Mouse (Mus musculus): ENCODE data around the gene Mprip. TPM values are rescaled to one million over a fixed set of nuclear protein-coding genes. Genes with fewer than 3 reads are reported as not detected.

Gene Mprip
- polyA plus RNA-seq, 1 experiment from 2014 or later, result 14.2 TPM

- no peaks in the 10 kb centered on the region for H3K4me1 ChIP-seq (ENCODE audit: insufficient read depth)
- H3K9ac ChIP-seq (replicated peaks), result no peak overlapping the region
- WGBS (ENCODE audit: insufficient replicate concordance), result 82% methylated on average over 3 of the region's 3 CpGs
- DNase-seq (no peak), ATAC-seq (no peak)
- H3K9me3 ChIP-seq (ENCODE audit: low read length), result no peaks in the 10 kb centered on the region
- TF ChIP-seq EP300 (IDR thresholded peaks at IDR 0.05; ENCODE audit: low read depth) (no peak), CTCF (IDR thresholded peaks at IDR 0.05; ENCODE audit: low read depth) (no peak)
- no peak overlapping the region for H3K4me3 ChIP-seq (ENCODE audit: low read depth, low read length)
- H3K4me2 ChIP-seq (ENCODE audit: low read depth, low read length), result no peak overlapping the region
- no peaks in the 10 kb centered on the region for H3K27me3 ChIP-seq (ENCODE audit: insufficient read depth, low read length)
- H3K36me3 ChIP-seq (replicated peaks; ENCODE audit: insufficient read depth, low read length), result peaks cover 43% of the 10 kb centered on the region
- no peak overlapping the region for H3K27ac ChIP-seq (ENCODE audit: low read depth)
Observed at GRCm38 (mm10) chr11:59749050-59749449, 87.9 kb downstream of the Mprip start.

GRCm38 (mm10) chr11:59754504-59754903 lies 93.4 kb downstream of the Mprip start:
- Histone ChIP-seq H3K4me1 (ENCODE audit: insufficient read depth) (no peaks in the 10 kb centered on the region), H3K4me3 (ENCODE audit: low read depth, low read length) (no peak overlapping the region), H3K9ac (replicated peaks) (no peak overlapping the region), H3K27ac (ENCODE audit: low read depth) (no peak overlapping the region), H3K9me3 (ENCODE audit: low read length) (no peaks in the 10 kb centered on the region), H3K27me3 (ENCODE audit: insufficient read depth, low read length) (no peaks in the 10 kb centered on the region), H3K4me2 (ENCODE audit: low read depth, low read length) (no peak overlapping the region), H3K36me3 (replicated peaks; ENCODE audit: insufficient read depth, low read length) (peaks cover 67% of the 10 kb centered on the region)
- ATAC-seq (no peak), DNase-seq (no peak)
- WGBS (ENCODE audit: insufficient replicate concordance), result 77% methylated on average over 6 of the region's 6 CpGs
- TF ChIP-seq EP300 (IDR thresholded peaks at IDR 0.05; ENCODE audit: low read depth) (no peak), CTCF (IDR thresholded peaks at IDR 0.05; ENCODE audit: low read depth) (no peak)

GRCm38 (mm10) chr11:59756351-59756750 lies 95.2 kb downstream of the Mprip start:
- Histone ChIP-seq H3K27ac (ENCODE audit: low read depth) (no peak overlapping the region), H3K9ac (replicated peaks) (no peak overlapping the region), H3K4me3 (ENCODE audit: low read depth, low read length) (no peak overlapping the region), H3K36me3 (replicated peaks; ENCODE audit: insufficient read depth, low read length) (peaks cover 71% of the 10 kb centered on the region), H3K4me2 (ENCODE audit: low read depth, low read length) (no peak overlapping the region), H3K4me1 (ENCODE audit: insufficient read depth) (no peaks in the 10 kb centered on the region), H3K27me3 (ENCODE audit: insufficient read depth, low read length) (no peaks in the 10 kb centered on the region), H3K9me3 (ENCODE audit: low read length) (no peaks in the 10 kb centered on the region)
- WGBS (ENCODE audit: insufficient replicate concordance), result 81% methylated on average over 4 of the region's 4 CpGs
- DNase-seq (no peak), ATAC-seq (no peak)
- TF ChIP-seq EP300 (IDR thresholded peaks at IDR 0.05; ENCODE audit: low read depth) (no peak), CTCF (IDR thresholded peaks at IDR 0.05; ENCODE audit: low read depth) (no peak)

DNA sequence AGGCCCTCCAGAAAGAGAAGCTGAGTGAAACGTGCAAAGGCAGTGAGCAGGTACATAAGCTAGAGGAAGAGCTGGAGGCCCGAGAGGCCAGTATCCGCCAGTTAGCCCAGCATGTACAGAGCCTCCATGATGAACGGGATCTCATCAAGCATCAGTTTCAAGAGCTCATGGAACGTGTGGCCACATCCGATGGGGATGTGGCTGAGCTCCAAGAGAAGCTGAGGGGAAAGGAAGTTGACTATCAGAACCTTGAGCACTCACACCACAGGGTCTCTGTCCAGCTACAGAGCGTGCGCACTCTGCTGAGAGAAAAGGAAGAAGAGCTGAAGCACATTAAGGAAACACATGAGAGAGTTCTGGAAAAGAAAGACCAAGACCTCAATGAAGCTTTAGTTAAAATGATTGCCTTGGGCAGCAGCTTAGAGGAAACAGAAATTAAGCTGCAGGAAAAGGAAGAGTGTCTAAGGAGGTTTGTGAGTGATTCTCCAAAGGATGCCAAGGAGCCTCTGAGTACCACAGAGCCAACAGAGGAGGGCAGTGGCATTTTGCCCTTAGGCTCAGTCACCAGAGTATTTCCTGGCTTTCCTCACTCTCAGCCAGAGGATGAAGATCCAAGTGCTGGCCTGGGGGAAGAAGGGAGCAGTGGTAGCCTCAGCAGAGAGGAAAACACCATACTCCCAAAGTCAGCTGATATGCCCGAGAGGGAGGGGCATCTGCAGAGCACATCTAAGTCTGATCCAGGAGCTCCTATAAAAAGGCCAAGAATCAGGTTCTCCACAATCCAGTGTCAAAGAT lies 97.3 kb downstream of the Mprip start:
- 79% methylated on average over 9 of the region's 9 CpGs for WGBS (ENCODE audit: insufficient replicate concordance)
- Histone ChIP-seq H3K9ac (replicated peaks) (no peak overlapping the region), H3K27ac (ENCODE audit: low read depth) (no peak overlapping the region), H3K4me2 (ENCODE audit: low read depth, low read length) (no peak overlapping the region), H3K36me3 (replicated peaks; ENCODE audit: insufficient read depth, low read length) (peaks cover 67% of the 10 kb centered on the region), H3K27me3 (ENCODE audit: insufficient read depth, low read length) (no peaks in the 10 kb centered on the region), H3K9me3 (ENCODE audit: low read length) (no peaks in the 10 kb centered on the region), H3K4me1 (ENCODE audit: insufficient read depth) (no peaks in the 10 kb centered on the region), H3K4me3 (ENCODE audit: low read depth, low read length) (no peak overlapping the region)
- DNase-seq (no peak), ATAC-seq (no peak)
- TF ChIP-seq CTCF (IDR thresholded peaks at IDR 0.05; ENCODE audit: low read depth) (no peak), EP300 (IDR thresholded peaks at IDR 0.05; ENCODE audit: low read depth) (no peak)

GRCm38 (mm10) chr11:59759178-59759577 lies 98.1 kb downstream of the Mprip start:
- DNase-seq (no peak), ATAC-seq (no peak)
- Histone ChIP-seq H3K9me3 (ENCODE audit: low read length) (no peaks in the 10 kb centered on the region), H3K27me3 (ENCODE audit: insufficient read depth, low read length) (no peaks in the 10 kb centered on the region), H3K27ac (ENCODE audit: low read depth) (no peak overlapping the region), H3K9ac (replicated peaks) (no peak overlapping the region), H3K4me3 (ENCODE audit: low read depth, low read length) (no peak overlapping the region), H3K4me2 (ENCODE audit: low read depth, low read length) (no peak overlapping the region), H3K36me3 (replicated peaks; ENCODE audit: insufficient read depth, low read length) (peaks cover 69% of the 10 kb centered on the region), H3K4me1 (ENCODE audit: insufficient read depth) (no peaks in the 10 kb centered on the region)
- 77% methylated on average over 4 of the region's 4 CpGs for WGBS (ENCODE audit: insufficient replicate concordance)
- TF ChIP-seq CTCF (IDR thresholded peaks at IDR 0.05; ENCODE audit: low read depth) (no peak), EP300 (IDR thresholded peaks at IDR 0.05; ENCODE audit: low read depth) (no peak)

DNA sequence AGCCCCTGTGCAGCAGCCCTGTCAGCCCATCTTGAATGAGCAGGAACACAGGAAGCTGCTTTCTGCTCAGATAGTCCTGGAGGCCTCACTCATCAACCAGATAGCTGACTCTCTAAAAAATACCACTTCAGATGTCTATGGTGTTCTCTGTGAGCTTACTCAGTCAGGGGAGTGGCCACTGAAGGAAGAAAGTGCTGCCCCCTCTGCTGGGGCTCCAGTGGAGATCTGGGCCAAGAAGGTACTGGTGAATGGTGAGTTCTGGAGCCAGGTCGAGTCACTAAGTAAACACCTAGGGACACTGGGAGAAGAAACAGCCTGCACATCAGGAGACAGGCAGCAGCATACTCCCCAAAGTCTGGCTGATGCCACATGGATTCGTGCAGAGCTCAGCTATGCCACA lies 98.5 kb downstream of the Mprip start:
- peaks cover 72% of the 10 kb centered on the region for H3K36me3 ChIP-seq (replicated peaks; ENCODE audit: insufficient read depth, low read length)

More for the DNA sequence above, 98.5 kb downstream of the Mprip start:
- ATAC-seq (no peak; the same call in 1 of the 2 replicates), DNase-seq (no peak)
- Histone ChIP-seq H3K9me3 (ENCODE audit: low read length) (no peaks in the 10 kb centered on the region), H3K27me3 (ENCODE audit: insufficient read depth, low read length) (no peaks in the 10 kb centered on the region), H3K4me3 (ENCODE audit: low read depth, low read length) (no peak overlapping the region), H3K4me1 (ENCODE audit: insufficient read depth) (no peaks in the 10 kb centered on the region), H3K27ac (ENCODE audit: low read depth) (no peak overlapping the region), H3K9ac (replicated peaks) (no peak overlapping the region), H3K4me2 (ENCODE audit: low read depth, low read length) (no peak overlapping the region)
- 64% methylated on average over 2 of the region's 2 CpGs for WGBS (ENCODE audit: insufficient replicate concordance)
- TF ChIP-seq EP300 (IDR thresholded peaks at IDR 0.05; ENCODE audit: low read depth) (no peak), CTCF (IDR thresholded peaks at IDR 0.05; ENCODE audit: low read depth) (no peak)
